Mouse (Mus musculus) stomach, postnatal 0 days (tissue): Measurements from ENCODE around the gene Fchsd2. TPM values are rescaled to one million over a fixed set of nuclear protein-coding genes. Genes with fewer than 3 reads are reported as not detected.

Source experiments
- ATAC-seq: fragments of 200-750 bp; cut with Nextera tagmentation; 2 replicates; pipeline ENCODE4 v1.8.0; 2017; ENCODE audit not compliant: low FRiP score, low TSS enrichment
- DNase-seq: peaks from one replicate; pipeline ENCODE4 v3.0.0-alpha.2; 2016; ENCODE audit warnings: low spot score
- H3K27ac ChIP-seq: fragments of 300-500 bp; sonication (generic); replicated peaks from 2 replicates; pipeline ENCODE4 v1.5.1; 2014; ENCODE audit warnings: mild to moderate bottlenecking, control low read depth
- H3K27me3 ChIP-seq: fragments of 300-500 bp; sonication (generic); 2 replicates; pipeline ENCODE4 v1.6.1; 2014; ENCODE audit warnings: low read length; ENCODE audit not compliant: control insufficient read depth, insufficient read depth
- H3K36me3 ChIP-seq: fragments of 300-500 bp; sonication (generic); 2 replicates; pipeline ENCODE4 v1.6.1; 2014; ENCODE audit warnings: low read length, mixed read lengths; ENCODE audit not compliant: control insufficient read depth, insufficient read depth
- H3K4me1 ChIP-seq: fragments of 300-500 bp; sonication (generic); replicated peaks from 2 replicates; pipeline ENCODE4 v1.6.1; 2014; ENCODE audit warnings: antibody characterized with exemption; ENCODE audit not compliant: control insufficient read depth, insufficient read depth
- H3K4me2 ChIP-seq: fragments of 300-500 bp; sonication (generic); replicated peaks from 2 replicates; pipeline ENCODE4 v1.6.1; 2014; ENCODE audit warnings: low read depth, mild to moderate bottlenecking, control low read depth, moderate library complexity
- H3K4me3 ChIP-seq: fragments of 300-500 bp; sonication (generic); 2 replicates; pipeline ENCODE4 v1.5.1; 2014; ENCODE audit warnings: low read depth, low read length, control low read depth
- H3K9ac ChIP-seq: fragments of 300-500 bp; sonication (generic); 2 replicates; pipeline ENCODE4 v1.6.1; 2014; ENCODE audit warnings: mild to moderate bottlenecking, low read length, control low read depth, mixed read lengths
- H3K9me3 ChIP-seq: fragments of 300-500 bp; sonication (generic); 2 replicates; pipeline ENCODE4 v1.6.1; 2016; ENCODE audit warnings: low read length; ENCODE audit not compliant: control insufficient read depth
- CTCF ChIP-seq: IDR thresholded peaks from 2 replicates; pipeline ENCODE4 v1.5.1; 2016; ENCODE audit warnings: antibody characterized with exemption, low read depth, mild to moderate bottlenecking, moderate library complexity
- EP300 ChIP-seq: optimal IDR thresholded peaks from 2 replicates; pipeline ENCODE3; 2016; ENCODE audit warnings: antibody characterized with exemption
- WGBS: fragments of 180-500 bp; shearing (Covaris S2); extraction: QIAGEN DNeasy Blood & Tissue Kit; methylation state at CpG from one replicate; pipeline ENCODE4 v1.1.7; 2014; 5-methylcytosine and 5-hydroxymethylcytosine counted together
- polyA plus RNA-seq: library from polyadenylated mRNA; unstranded; fragments of >200 nt; fragmentation: Nextera tagmentation; extraction: Ambion mirVana; gene quantifications from 2 replicates; pipeline ENCODE4 v1.2.1, GENCODE M21; 2015

Gene Fchsd2
- polyA plus RNA-seq, 1 experiment from 2014 or later: 6.4 TPM

GRCm38 (mm10) chr7:101272466-101273160 is 179.9 kb downstream of the Fchsd2 start:
- Histone ChIP-seq H3K36me3 (peaks cover 5% of the 10 kb centered on the region; the same call in 1 of the 2 replicates), H3K9ac (no peak overlapping the region), H3K4me1 (no peaks in the 10 kb centered on the region), H3K4me3 (no peak overlapping the region), H3K9me3 (no peaks in the 10 kb centered on the region), H3K27ac (no peak overlapping the region), H3K27me3 (no peaks in the 10 kb centered on the region), H3K4me2 (no peak overlapping the region)
- no peak for ATAC-seq
- TF ChIP-seq CTCF (no peak), EP300 (no peak)
- 86% methylated on average over 8 of the region's 8 CpGs for WGBS
- no peak for DNase-seq

- peaks cover 10% of the 10 kb centered on the region for H3K36me3 ChIP-seq
Measured at GRCm38 (mm10) chr7:101282721-101283120, 190.1 kb downstream of the Fchsd2 start.

GRCm38 (mm10) chr7:101284504-101284903 is 191.8 kb downstream of the Fchsd2 start:
- H3K9ac ChIP-seq: no peak overlapping the region
- TF ChIP-seq EP300: no peak
- TF ChIP-seq CTCF: no peak
- 89% methylated on average over 1 of the region's 1 CpGs for WGBS
- H3K4me2 ChIP-seq: no peak overlapping the region
- no peaks in the 10 kb centered on the region for H3K27me3 ChIP-seq
- DNase-seq (no peak), ATAC-seq (no peak)
- H3K9me3 ChIP-seq: no peaks in the 10 kb centered on the region
- no peak overlapping the region for H3K4me3 ChIP-seq
- H3K27ac ChIP-seq: no peak overlapping the region
- H3K36me3 ChIP-seq: peaks cover 5% of the 10 kb centered on the region; the same call in 1 of the 2 replicates
- H3K4me1 ChIP-seq: no peaks in the 10 kb centered on the region

More at GRCm38 (mm10) chr7:101282721-101283120, 190.1 kb downstream of the Fchsd2 start:
- no peak for TF ChIP-seq EP300
- TF ChIP-seq CTCF: no peak
- no peak overlapping the region for H3K27ac ChIP-seq
- no peak overlapping the region for H3K4me3 ChIP-seq
- no peaks in the 10 kb centered on the region for H3K27me3 ChIP-seq
- ATAC-seq (no peak), DNase-seq (no peak)
- H3K4me1 ChIP-seq: no peaks in the 10 kb centered on the region
- no peaks in the 10 kb centered on the region for H3K9me3 ChIP-seq
- H3K4me2 ChIP-seq: no peak overlapping the region
- H3K9ac ChIP-seq: no peak overlapping the region
- 90% methylated on average over 3 of the region's 3 CpGs for WGBS

- DNase-seq: no peak
- 76% methylated on average over 4 of the region's 4 CpGs for WGBS
- TF ChIP-seq CTCF (no peak), EP300 (no peak)
Measured at GRCm38 (mm10) chr7:101286891-101287290, 194.2 kb downstream of the Fchsd2 start.

GRCm38 (mm10) chr7:101287820-101288219 is 195.2 kb downstream of the Fchsd2 start:
- no peak overlapping the region for H3K4me2 ChIP-seq
- H3K36me3 ChIP-seq: no peaks in the 10 kb centered on the region; the same call in 1 of the 2 replicates
- H3K9me3 ChIP-seq: no peaks in the 10 kb centered on the region
- no peak overlapping the region for H3K4me3 ChIP-seq
- WGBS: 81% methylated on average over 2 of the region's 2 CpGs
- no peak for DNase-seq
- H3K4me1 ChIP-seq: no peaks in the 10 kb centered on the region
- no peak for ATAC-seq
- H3K9ac ChIP-seq: no peak overlapping the region
- H3K27ac ChIP-seq: no peak overlapping the region
- TF ChIP-seq CTCF (no peak), EP300 (no peak)
- H3K27me3 ChIP-seq: no peaks in the 10 kb centered on the region

More at GRCm38 (mm10) chr7:101286891-101287290, 194.2 kb downstream of the Fchsd2 start:
- no peak for ATAC-seq
- H3K4me1 ChIP-seq: no peaks in the 10 kb centered on the region
- H3K27ac ChIP-seq: no peak overlapping the region
- H3K27me3 ChIP-seq: no peaks in the 10 kb centered on the region
- H3K36me3 ChIP-seq: peaks cover 5% of the 10 kb centered on the region; the same call in 1 of the 2 replicates
- no peak overlapping the region for H3K4me2 ChIP-seq
- no peak overlapping the region for H3K4me3 ChIP-seq
- no peaks in the 10 kb centered on the region for H3K9me3 ChIP-seq
- H3K9ac ChIP-seq: no peak overlapping the region

GRCm38 (mm10) chr7:101288436-101288835 is 195.8 kb downstream of the Fchsd2 start:
- no peak overlapping the region for H3K4me3 ChIP-seq
- WGBS: 31% methylated on average over 4 of the region's 4 CpGs
- DNase-seq (peak; percentile 67), ATAC-seq (no peak)
- H3K27ac ChIP-seq: no peak overlapping the region
- TF ChIP-seq CTCF (peak; percentile 86), EP300 (no peak)
- H3K27me3 ChIP-seq: no peaks in the 10 kb centered on the region
- no peaks in the 10 kb centered on the region for H3K4me1 ChIP-seq
- no peaks in the 10 kb centered on the region for H3K9me3 ChIP-seq
- no peaks in the 10 kb centered on the region; the same call in 1 of the 2 replicates for H3K36me3 ChIP-seq
- H3K4me2 ChIP-seq: no peak overlapping the region
- H3K9ac ChIP-seq: no peak overlapping the region
